Mouse (Mus musculus) C2C12 (cell line): ENCODE measurements around the gene Sirpa. TPM values are rescaled to one million over a fixed set of nuclear protein-coding genes. Genes with fewer than 3 reads are reported as not detected.

ENCODE experiments used
- H3K27me3 ChIP-seq: one replicate; pipeline ENCODE4 v1.6.1; 2011; ENCODE audit not compliant: control insufficient read depth, insufficient read depth, insufficient read length
- H3K36me3 ChIP-seq: one replicate; pipeline ENCODE4 v1.6.1; 2011; ENCODE audit not compliant: control insufficient read depth, insufficient read depth
- H3K4me3 ChIP-seq: one replicate; pipeline ENCODE4 v1.5.1; 2011; ENCODE audit warnings: mild to moderate bottlenecking, control low read depth; ENCODE audit not compliant: poor library complexity, insufficient read depth, severe bottlenecking
- H3K79me2 ChIP-seq: one replicate; pipeline ENCODE4 v1.6.1; 2011; ENCODE audit not compliant: control insufficient read depth, insufficient read depth
- H3K79me3 ChIP-seq: one replicate; pipeline ENCODE4 v1.6.1; 2011; ENCODE audit warnings: low read depth, control low read depth
- H3ac ChIP-seq: one replicate; pipeline ENCODE3; 2011; ENCODE audit warnings: low read depth; ENCODE audit not compliant: control insufficient read depth, insufficient read length
- CEBPB ChIP-seq: IDR thresholded peaks from one replicate; pipeline ENCODE4 v1.6.1; 2011; ENCODE audit warnings: low read depth, mild to moderate bottlenecking, control low read depth, moderate library complexity
- CTCF ChIP-seq: IDR thresholded peaks from one replicate; pipeline ENCODE4 v1.5.1; 2011; ENCODE audit not compliant: control insufficient read depth, insufficient read depth, insufficient read length
- FOSL1 ChIP-seq: IDR thresholded peaks from one replicate; pipeline ENCODE4 v1.8.0; 2011; ENCODE audit warnings: mild to moderate bottlenecking, low read length; ENCODE audit not compliant: poor library complexity, insufficient read depth, severe bottlenecking
- MAX ChIP-seq: IDR thresholded peaks from one replicate; pipeline ENCODE4 v1.6.1; 2011; ENCODE audit warnings: mild to moderate bottlenecking, control low read depth
- MYOD1 ChIP-seq: IDR thresholded peaks from one replicate; pipeline ENCODE4 v1.6.1; 2011; ENCODE audit warnings: low read depth; ENCODE audit not compliant: control insufficient read depth, insufficient read length
- MYOG ChIP-seq: IDR thresholded peaks from one replicate; pipeline ENCODE4 v1.6.1; 2011; ENCODE audit not compliant: control insufficient read depth, insufficient read length; ENCODE audit errors: extremely low read depth
- USF1 ChIP-seq: IDR thresholded peaks from one replicate; pipeline ENCODE4 v1.6.1; 2011; ENCODE audit warnings: low read depth, mild to moderate bottlenecking, control low read depth, moderate library complexity
- polyA plus RNA-seq: library from polyadenylated mRNA; unstranded; fragments of >200 nt; fragmentation: generic; extraction: Trizol; gene quantifications from one replicate; pipeline ENCODE4 v1.2.1, GENCODE M21; 2012; ENCODE audit warnings: missing spikeins

The Sirpa gene
- polyA plus RNA-seq, 1 experiment, result 0.12 TPM

DNA sequence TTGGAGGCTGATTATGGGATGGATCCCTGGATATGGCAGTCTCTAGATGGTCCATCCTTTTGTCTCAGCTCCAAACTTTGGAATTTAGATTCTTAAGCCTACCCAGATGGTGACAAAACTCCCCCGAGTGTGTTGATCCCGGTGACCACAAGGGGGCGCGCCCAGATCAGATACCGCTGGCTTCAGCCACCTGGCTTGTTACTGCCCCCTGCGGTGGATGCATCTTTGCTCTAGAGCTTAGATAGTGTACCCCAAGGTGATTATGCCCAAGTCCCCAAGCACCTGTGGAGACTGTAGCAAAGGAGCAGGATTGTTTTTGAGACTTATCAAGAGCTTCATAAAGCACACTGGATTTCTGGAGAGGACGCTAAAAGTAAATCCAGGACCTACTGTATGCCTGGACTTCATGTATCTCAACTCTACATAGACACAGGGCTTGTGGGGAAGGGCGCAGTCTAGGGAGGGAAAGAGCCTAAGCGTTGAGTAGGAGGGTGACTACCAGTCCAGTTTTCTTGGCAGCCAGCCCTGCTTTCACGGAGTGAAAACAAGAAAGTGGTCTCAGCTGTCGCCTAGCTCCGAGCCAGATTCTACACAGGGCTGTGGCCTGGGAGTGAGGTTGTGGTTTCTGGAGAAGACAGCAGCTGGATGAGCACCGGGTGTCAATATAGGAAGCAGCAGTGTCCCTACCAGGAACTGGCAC lies 82.5 kb downstream of the Sirpa start:
- TF ChIP-seq CTCF (peak; percentile 83), MAX (no peak)
- H3K36me3 ChIP-seq, result no peaks in the 10 kb centered on the region
- H3ac ChIP-seq, result no peak overlapping the region
- H3K79me3 ChIP-seq, result no peaks in the 10 kb centered on the region
- H3K79me2 ChIP-seq, result no peaks in the 10 kb centered on the region
- H3K27me3 ChIP-seq, result peaks cover 18% of the 10 kb centered on the region
- no peak overlapping the region for H3K4me3 ChIP-seq

DNA sequence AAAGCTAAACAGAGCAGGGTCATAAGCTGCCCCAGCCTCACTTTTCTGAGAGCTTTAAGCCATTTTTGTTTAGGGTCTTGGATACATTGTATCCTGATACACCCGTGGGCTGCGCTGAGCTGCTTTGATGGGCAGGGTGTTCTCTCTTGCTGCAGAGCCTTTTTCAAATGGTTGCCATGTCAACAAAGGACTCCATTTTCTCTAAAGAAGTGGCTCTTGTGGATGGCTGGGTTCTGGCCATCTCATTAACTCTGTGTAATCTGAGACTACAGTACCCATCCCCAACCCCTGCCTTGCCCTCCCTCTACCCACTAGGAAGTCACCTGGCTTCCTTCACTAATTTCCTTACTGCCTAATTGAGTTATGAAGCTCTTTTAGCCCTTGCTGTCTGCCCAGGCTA lies 85.0 kb downstream of the Sirpa start:
- H3K36me3 ChIP-seq, result no peaks in the 10 kb centered on the region
- H3K27me3 ChIP-seq, result peaks cover 19% of the 10 kb centered on the region
- no peak overlapping the region for H3ac ChIP-seq
- no peak for TF ChIP-seq USF1
- TF ChIP-seq MYOD1, result no peak
- no peak for TF ChIP-seq CEBPB
- no peak for TF ChIP-seq MYOG
- H3K4me3 ChIP-seq, result no peak overlapping the region
- no peaks in the 10 kb centered on the region for H3K79me3 ChIP-seq
- no peaks in the 10 kb centered on the region for H3K79me2 ChIP-seq

GRCm38 (mm10) chr2:129679066-129679465 lies 86.4 kb downstream of the Sirpa start:
- Histone ChIP-seq H3K79me3 (no peaks in the 10 kb centered on the region), H3ac (no peak overlapping the region), H3K79me2 (no peaks in the 10 kb centered on the region), H3K27me3 (peaks cover 19% of the 10 kb centered on the region), H3K4me3 (no peak overlapping the region), H3K36me3 (no peaks in the 10 kb centered on the region)
- TF ChIP-seq MYOD1 (no peak), USF1 (no peak), CTCF (no peak), FOSL1 (no peak), MYOG (no peak), MAX (no peak), CEBPB (no peak)

- Histone ChIP-seq H3K4me3 (no peak overlapping the region), H3ac (no peak overlapping the region), H3K79me3 (no peaks in the 10 kb centered on the region), H3K79me2 (no peaks in the 10 kb centered on the region), H3K36me3 (no peaks in the 10 kb centered on the region), H3K27me3 (peaks cover 19% of the 10 kb centered on the region)
- TF ChIP-seq CTCF (no peak), MYOD1 (no peak), MAX (no peak), USF1 (no peak), FOSL1 (no peak), CEBPB (no peak), MYOG (no peak)
Observed at GRCm38 (mm10) chr2:129680236-129680635, 87.6 kb downstream of the Sirpa start.

Other genes with a start within 250 kb of the Sirpa start
- not detected for gene Il1b, start 221.7 kb upstream of the Sirpa start, polyA plus RNA-seq
- not detected for gene F830045P16Rik, start 56.2 kb upstream of the Sirpa start, polyA plus RNA-seq
- not detected for gene Pdyn, start 107.0 kb downstream of the Sirpa start, polyA plus RNA-seq
- gene Stk35, start 207.7 kb downstream of the Sirpa start, polyA plus RNA-seq, result 12.9 TPM